Mouse (Mus musculus) cerebellum, adult 18-20 months (tissue): ENCODE measurements around the gene Gm8271.
"Not testable (repeated sequence)": the region's sequence is repeated elsewhere in the genome, so short reads cannot be mapped to it uniquely, and the experiment has no call there.

ENCODE experiments used
- DNase-seq, 2 experiments: peaks; one replicate each; pipeline ENCODE4 v3.0.0; 2021

The Gm8271 gene

GRCm38 (mm10) chr14:5185493-5185892 lies at the start of gene Gm8271:
Gm8271 (plus strand) TSS chr14:5185793.
- DNase-seq, result not testable (repeated sequence)

GRCm38 (mm10) chr14:5164235-5164634 lies 21.4 kb upstream of the Gm8271 start, which contains the start of gene Gm3317:
Gm3317 (plus strand) TSS chr14:5164535.
- DNase-seq, result not testable (repeated sequence)
